Mouse (Mus musculus) olfactory bulb, adult 2 months (tissue): Measurements from ENCODE around the gene Ppp3ca. TPM values are rescaled to one million over a fixed set of nuclear protein-coding genes. Genes with fewer than 3 reads are reported as not detected.

ENCODE experiments used
- H3K27ac ChIP-seq: fragments of 200-500 bp; 2 replicates; pipeline ENCODE4 v1.5.1; 2012; ENCODE audit warnings: low read depth, low read length; ENCODE audit not compliant: insufficient read depth
- H3K4me1 ChIP-seq: fragments of 200-500 bp; 2 replicates; pipeline ENCODE4 v1.6.1; 2012; ENCODE audit warnings: low read length; ENCODE audit not compliant: control insufficient read depth, insufficient read depth
- H3K4me3 ChIP-seq: fragments of 200-500 bp; 2 replicates; pipeline ENCODE4 v1.5.1; 2012; ENCODE audit warnings: mild to moderate bottlenecking, low read depth, low read length, moderate library complexity; ENCODE audit not compliant: insufficient read depth
- CTCF ChIP-seq: fragments of 200-500 bp; IDR thresholded peaks from 2 replicates; pipeline ENCODE4 v1.5.1; 2012; ENCODE audit warnings: low read depth, mild to moderate bottlenecking, low read length, moderate library complexity; ENCODE audit not compliant: insufficient read depth
- POLR2A ChIP-seq: fragments of 200-500 bp; IDR thresholded peaks from 2 replicates; pipeline ENCODE4 v1.6.1; 2012; ENCODE audit warnings: mild to moderate bottlenecking, low read depth, low read length, moderate library complexity; ENCODE audit not compliant: insufficient read depth
- WGBS: fragments of 180-500 bp; shearing (Covaris S2); methylation state at CpG from one replicate; pipeline ENCODE4 v1.1.7; 2018; 5-methylcytosine and 5-hydroxymethylcytosine counted together
- polyA plus RNA-seq: library from polyadenylated mRNA; stranded (reverse); fragments of >200 nt; gene quantifications from 2 replicates; pipeline ENCODE4 v1.2.4, GENCODE M21; 2012; ENCODE audit warnings: low replicate concordance; ENCODE audit not compliant: missing spikeins, insufficient read depth, insufficient read length

Ppp3ca gene
- polyA plus RNA-seq, 1 experiment = not detected

DNA sequence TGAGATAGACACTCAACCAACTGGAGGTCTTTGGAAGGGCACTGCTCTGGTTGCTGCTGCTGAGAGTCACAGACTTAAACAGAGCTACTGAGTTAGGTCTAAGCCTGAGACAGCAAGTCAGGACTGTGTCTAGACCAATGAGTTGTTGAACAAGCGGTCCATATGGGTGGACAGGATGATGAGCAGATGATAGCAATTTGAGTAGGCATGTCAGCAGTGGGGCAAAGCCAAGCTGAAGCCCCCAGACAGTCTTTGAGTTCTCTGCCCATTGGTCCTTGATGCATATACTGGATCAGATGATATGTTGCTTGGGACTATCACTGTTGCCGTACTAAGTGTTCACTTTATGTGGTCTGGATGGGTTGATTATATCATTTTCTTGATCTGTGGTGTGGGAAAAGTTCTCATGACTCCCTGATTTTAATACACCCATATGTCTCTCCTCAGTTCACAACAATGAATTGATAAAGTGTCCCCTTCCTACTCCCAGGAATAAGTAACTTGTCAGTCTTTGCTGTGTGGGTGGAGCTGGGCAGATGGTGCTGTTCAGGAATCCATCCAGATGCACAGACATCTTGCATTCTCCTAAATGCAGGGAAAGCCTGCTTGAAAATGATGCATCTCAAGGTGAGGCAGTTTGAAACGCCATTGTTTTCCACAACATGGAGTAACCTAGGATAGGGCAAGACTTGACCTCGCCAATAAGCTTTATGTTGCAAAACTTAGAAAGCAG, 44.5 kb downstream of the Ppp3ca start:
- whole genome bisulfite sequencing = 97% methylated on average over 4 of the region's 4 CpGs
- Histone ChIP-seq H3K4me1 (no peaks in the 10 kb centered on the region), H3K27ac (no peak overlapping the region), H3K4me3 (no peak overlapping the region)
- TF ChIP-seq POLR2A = no peak
- TF ChIP-seq CTCF = no peak

DNA sequence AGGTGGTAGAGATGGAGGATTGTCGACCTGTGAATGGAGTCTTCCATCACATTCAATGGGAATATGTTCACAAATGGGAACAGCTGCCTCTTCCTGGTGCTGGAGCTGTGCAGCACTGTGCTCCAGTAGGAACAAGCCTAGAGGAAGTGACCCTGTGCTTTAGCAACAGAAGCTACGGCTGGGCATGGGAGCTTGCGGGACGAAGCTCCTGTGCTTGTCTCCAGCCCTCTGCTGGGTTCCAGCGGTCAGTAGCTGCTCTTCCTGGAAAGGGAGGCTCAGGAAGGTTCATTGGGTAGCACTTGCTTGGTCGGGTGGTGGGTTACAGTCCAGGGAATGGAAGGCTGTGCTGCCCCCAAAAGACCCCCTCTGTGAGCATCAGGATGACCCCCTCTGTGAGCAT, 46.3 kb downstream of the Ppp3ca start:
- Histone ChIP-seq H3K27ac (no peak overlapping the region), H3K4me1 (peaks cover 7% of the 10 kb centered on the region), H3K4me3 (no peak overlapping the region)
- TF ChIP-seq POLR2A = no peak
- TF ChIP-seq CTCF = no peak
- WGBS = 94% methylated on average over 6 of the region's 6 CpGs

DNA sequence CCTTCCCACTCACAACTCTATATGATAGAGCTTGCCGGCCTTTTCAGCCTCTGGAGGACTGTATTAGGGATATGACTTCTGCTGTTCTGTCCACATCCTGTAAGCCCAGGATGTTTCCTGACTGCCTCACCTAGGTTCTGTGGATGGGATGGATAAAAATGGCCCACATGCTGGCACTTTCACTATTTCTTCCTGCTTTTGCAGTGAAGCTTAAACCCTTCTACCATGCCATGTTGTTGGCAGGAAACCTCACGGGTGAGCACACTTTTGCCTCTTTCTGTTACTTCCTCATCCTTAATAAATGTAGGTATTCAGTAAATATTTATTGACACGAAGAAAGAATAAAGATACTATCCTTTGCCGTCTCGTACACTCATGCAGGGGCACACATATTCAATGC, 48.5 kb downstream of the Ppp3ca start:
- TF ChIP-seq CTCF (no peak), POLR2A (no peak)
- H3K4me1 ChIP-seq = peaks cover 9% of the 10 kb centered on the region
- WGBS = 95% methylated on average over 5 of the region's 5 CpGs
- H3K27ac ChIP-seq = no peak overlapping the region
- no peak overlapping the region for H3K4me3 ChIP-seq

DNA sequence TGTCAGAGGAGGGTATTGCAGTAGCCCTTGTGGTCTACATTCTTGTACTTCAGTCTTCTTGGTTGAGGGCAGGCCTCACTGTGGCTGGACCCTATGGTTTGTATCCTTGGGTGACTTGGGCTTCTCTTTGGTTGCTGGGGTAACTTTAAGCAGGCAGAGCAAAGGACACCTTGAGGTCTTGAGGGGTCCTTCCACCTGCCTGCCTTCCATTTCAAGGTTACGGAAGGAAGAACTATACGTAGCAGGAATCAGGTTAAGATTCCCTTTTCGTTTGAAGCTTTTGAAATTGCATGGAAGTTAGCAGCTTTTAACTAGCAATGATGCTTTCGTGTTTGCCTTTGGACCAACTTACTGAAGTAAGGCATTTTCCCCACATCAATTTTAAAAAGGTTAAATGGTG, 51.3 kb downstream of the Ppp3ca start:
- Histone ChIP-seq H3K4me1 (peaks cover 13% of the 10 kb centered on the region), H3K27ac (no peak overlapping the region), H3K4me3 (no peak overlapping the region)
- WGBS = 90% methylated on average over 4 of the region's 4 CpGs
- TF ChIP-seq CTCF = no peak
- TF ChIP-seq POLR2A = no peak

DNA sequence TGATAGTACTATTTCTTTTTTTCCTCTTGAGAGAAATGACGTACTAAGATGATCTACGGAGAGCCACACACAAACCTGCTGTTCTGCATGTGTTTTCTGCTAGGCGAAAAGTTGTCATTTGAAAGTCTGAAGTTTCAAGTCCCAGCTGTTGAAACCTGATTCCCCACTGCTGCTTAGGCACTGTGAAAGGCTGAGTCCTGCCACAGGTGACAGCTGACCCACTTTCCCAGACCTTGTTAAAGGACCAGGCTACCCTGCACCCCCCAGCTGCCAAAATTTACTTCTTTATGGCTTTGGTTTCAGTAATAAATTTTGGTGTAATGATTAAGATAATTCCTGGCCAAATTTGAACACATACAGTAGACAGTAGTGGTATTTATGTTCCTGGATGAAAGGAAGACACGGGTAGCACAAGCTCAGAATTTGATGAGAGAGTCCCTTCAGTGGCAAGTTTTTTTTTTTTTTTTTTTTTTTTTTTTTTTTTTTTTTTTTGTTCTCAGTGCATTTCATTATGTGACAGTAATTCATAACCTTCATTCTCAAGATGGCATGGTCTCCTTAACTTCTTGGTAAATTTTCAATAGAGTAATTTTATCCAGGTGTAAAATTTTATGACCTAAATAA, 52.0 kb downstream of the Ppp3ca start:
- 72% methylated on average over 4 of the region's 4 CpGs for WGBS
- no peak overlapping the region for H3K4me3 ChIP-seq

DNA sequence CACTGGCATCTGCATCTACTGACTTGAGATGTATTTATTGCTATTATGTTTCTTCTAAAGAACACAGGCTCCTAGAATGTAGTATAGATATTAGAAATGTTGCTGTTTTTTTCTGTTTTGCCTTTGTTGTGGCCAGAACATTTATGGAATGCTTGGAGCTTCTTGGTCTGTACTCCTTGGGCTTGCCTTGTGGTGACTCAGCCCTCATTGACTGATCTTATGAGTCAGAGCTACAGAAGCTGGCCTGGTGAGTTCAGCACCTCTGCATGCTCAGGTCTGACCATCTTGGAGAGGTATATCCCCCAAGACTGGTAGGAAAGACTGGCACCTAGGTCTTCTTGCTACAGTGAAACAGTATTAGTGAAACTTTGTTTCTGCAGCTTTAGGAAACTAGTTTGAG, 52.6 kb downstream of the Ppp3ca start:
- TF ChIP-seq POLR2A (no peak), CTCF (no peak)
- H3K4me1 ChIP-seq = peaks cover 13% of the 10 kb centered on the region
- no peak overlapping the region for H3K4me3 ChIP-seq
- no peak overlapping the region for H3K27ac ChIP-seq

More for the DNA sequence above, 52.0 kb downstream of the Ppp3ca start:
- Histone ChIP-seq H3K4me1 (peaks cover 13% of the 10 kb centered on the region), H3K27ac (no peak overlapping the region)
- no peak for TF ChIP-seq CTCF
- no peak for TF ChIP-seq POLR2A

DNA sequence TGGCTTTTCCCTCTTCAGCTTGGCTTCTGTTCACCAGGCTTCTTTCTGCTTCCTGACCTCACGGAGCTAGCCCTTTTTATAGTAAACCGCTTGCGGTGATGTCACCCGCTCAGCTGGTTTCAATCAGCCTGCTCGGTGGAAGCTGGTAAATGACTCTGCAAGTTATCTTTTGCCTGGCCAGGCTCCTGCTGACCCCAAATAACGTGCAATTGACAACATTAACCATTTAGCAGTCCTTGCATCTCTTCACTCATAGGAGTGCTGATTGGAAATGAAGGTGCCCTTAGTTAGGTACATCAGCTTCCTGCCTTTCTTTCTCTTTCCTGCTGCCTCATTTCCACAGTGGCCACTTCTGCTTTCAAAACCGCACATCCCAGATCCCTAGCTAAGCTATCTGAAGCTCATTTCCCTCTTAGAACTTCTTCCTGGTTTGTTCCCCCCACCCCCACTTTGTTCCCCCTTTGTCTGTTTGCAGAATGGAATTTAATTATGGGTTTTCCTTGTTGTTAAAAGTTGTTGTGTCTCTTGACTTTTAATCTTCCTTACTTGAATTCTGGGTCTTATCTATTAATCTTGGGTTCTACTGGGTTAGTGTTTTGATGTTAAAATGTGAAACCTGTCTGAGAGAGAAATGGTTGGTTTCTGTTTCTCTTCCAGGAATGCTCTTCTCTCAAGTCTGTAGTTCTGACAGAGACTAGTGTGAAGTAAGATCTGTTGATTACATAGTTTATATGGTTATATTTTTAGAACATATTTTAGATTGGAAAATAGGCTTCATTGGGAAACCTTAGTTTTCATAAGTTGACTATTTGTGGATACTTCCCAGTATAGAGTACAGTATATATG, 55.6 kb downstream of the Ppp3ca start:
- H3K4me1 ChIP-seq = peaks cover 10% of the 10 kb centered on the region
- no peak for TF ChIP-seq CTCF
- TF ChIP-seq POLR2A = no peak
- WGBS = 27% methylated on average over 7 of the region's 7 CpGs
- H3K27ac ChIP-seq = no peak overlapping the region
- no peak overlapping the region for H3K4me3 ChIP-seq

DNA sequence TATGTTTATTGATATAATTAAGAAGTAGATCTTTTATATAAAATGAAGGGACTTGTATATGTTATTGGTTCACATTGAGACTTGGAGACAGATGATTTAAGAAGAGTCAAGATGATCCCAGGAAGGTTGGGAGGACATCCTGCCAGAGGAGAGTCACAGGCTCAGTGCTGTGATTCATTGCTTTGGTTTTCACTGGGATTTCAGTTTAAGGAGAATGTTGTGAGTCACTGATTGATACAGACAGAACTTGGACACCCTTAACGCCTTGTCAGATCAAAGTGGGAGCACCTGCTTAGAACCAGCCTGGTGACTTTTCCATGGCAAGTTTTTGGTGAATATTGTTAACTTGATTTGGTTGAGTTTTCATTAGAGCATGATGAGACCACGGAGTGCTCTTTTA, 58.0 kb downstream of the Ppp3ca start:
- TF ChIP-seq CTCF = no peak
- no peak for TF ChIP-seq POLR2A
- Histone ChIP-seq H3K4me1 (peaks cover 7% of the 10 kb centered on the region), H3K27ac (no peak overlapping the region), H3K4me3 (no peak overlapping the region)
- 82% methylated on average over 2 of the region's 2 CpGs for WGBS

DNA sequence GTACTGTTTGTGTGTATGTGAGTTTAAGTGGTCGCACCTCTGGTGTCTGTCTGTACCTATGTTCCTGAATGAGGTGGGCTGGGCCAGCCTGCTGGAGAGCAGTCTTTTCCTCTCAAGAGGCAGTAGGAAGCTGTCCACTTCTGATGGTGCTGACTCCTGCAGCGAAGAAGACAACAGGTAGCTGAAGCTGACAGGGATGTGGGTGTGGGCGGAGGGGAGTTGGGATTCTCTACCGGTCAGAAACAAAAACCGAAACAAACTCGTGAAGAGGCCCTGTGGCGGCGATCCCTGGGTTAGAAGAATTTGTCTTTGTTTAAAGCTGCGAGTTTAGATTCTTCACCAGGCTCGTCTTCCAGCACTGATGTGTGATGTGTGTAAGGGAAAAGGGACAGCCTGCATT, 60.1 kb downstream of the Ppp3ca start:
- H3K4me3 ChIP-seq = no peak overlapping the region
- TF ChIP-seq CTCF (no peak), POLR2A (no peak)
- peaks cover 7% of the 10 kb centered on the region for H3K4me1 ChIP-seq
- 63% methylated on average over 10 of the region's 10 CpGs for WGBS
- no peak overlapping the region for H3K27ac ChIP-seq
